8 mouse cellular contexts compared by ENCODE assay signal in genomic region chr5:24319776-24320466, GRCm38 (mm10). TPM values are rescaled to one million over a fixed set of nuclear protein-coding genes. Genes with fewer than 3 reads are reported as not detected.
DNase-seq lines count a peak whose midpoint lies in the region; ATAC-seq and TF ChIP-seq lines count a peak whose summit lies in the region.

No protein-coding gene starts in this region.

- ATAC-seq in embryonic facial prominence, embryonic 11.5 days (replicated peaks; ENCODE audit: insufficient number of reproducible peaks, low FRiP score, low TSS enrichment, low read depth), result no peak
- peak; percentile 56 for ATAC-seq in lung, embryonic 16.5 days (ENCODE audit: low read depth)
- no peak for ATAC-seq in erythroblast, adult 5-6 weeks (replicated peaks; ENCODE audit: low FRiP score, poor library complexity, severe bottlenecking)

- H3K27me3 ChIP-seq in heart, adult 2 months (ENCODE audit: control insufficient read depth, insufficient read depth, low read length), result no peaks in the 10 kb centered on the region
- H3K27me3 ChIP-seq in embryonic facial prominence, embryonic 11.5 days (ENCODE audit: control insufficient read depth, insufficient read depth, low read length), result no peaks in the 10 kb centered on the region
- no peaks in the 10 kb centered on the region; the same call in 1 of the 2 replicates for H3K27me3 ChIP-seq in lung, embryonic 16.5 days (ENCODE audit: control insufficient read depth, insufficient read depth, low read depth, low read length)

- intact Hi-C loops in heart, adult 2 months (cut with DNase I), result no loop called here
- intact Hi-C loops in heart, postnatal 10 days (cut with DNase I), result loop anchor here (5.0 kb wide), 1 partner anchor 53 kb away; no protein-coding TSS in a partner anchor

- no peaks in the 10 kb centered on the region for H3K79me2 ChIP-seq in heart, adult 2 months (replicated peaks; ENCODE audit: control insufficient read depth, insufficient read depth, low read length)

- no peaks in the 10 kb centered on the region for H3K36me3 ChIP-seq in heart, adult 2 months (ENCODE audit: control insufficient read depth, insufficient read depth, low read length)
- H3K36me3 ChIP-seq in embryonic facial prominence, embryonic 11.5 days (replicated peaks; ENCODE audit: control insufficient read depth, insufficient read depth, low read depth, low read length), result no peaks in the 10 kb centered on the region
- H3K36me3 ChIP-seq in lung, embryonic 16.5 days (ENCODE audit: control insufficient read depth, insufficient read depth, low read length), result peaks cover 3% of the 10 kb centered on the region; the same call in 1 of the 2 replicates

- H3K4me1 ChIP-seq in heart, adult 2 months (ENCODE audit: control insufficient read depth, insufficient read depth, low read length), result peaks cover 2% of the 10 kb centered on the region; the same call in 1 of the 2 replicates
- peaks cover 8% of the 10 kb centered on the region for H3K4me1 ChIP-seq in embryonic facial prominence, embryonic 11.5 days (ENCODE audit: control insufficient read depth, insufficient read depth, low read length)
- peaks cover 18% of the 10 kb centered on the region for H3K4me1 ChIP-seq in lung, embryonic 16.5 days (replicated peaks; ENCODE audit: control insufficient read depth, insufficient read depth, low read length)

- no peaks in the 10 kb centered on the region for H3K9me3 ChIP-seq in embryonic facial prominence, embryonic 11.5 days (replicated peaks; ENCODE audit: control insufficient read depth, low read length)
- no peaks in the 10 kb centered on the region for H3K9me3 ChIP-seq in lung, embryonic 16.5 days (ENCODE audit: control insufficient read depth, low read length)

- H3K4me2 ChIP-seq in embryonic facial prominence, embryonic 11.5 days (ENCODE audit: low read depth, low read length), result peak overlapping the region; percentile 21
- H3K4me2 ChIP-seq in lung, embryonic 16.5 days (ENCODE audit: low read depth, low read length), result peak overlapping the region; percentile 28

- no peak for TF ChIP-seq POLR2A in heart, adult 2 months (IDR thresholded peaks at IDR 0.05; ENCODE audit: insufficient read depth, low read depth, low read length)

- no peak overlapping the region for H3K9ac ChIP-seq in heart, adult 2 months (ENCODE audit: low read depth, low read length)
- H3K9ac ChIP-seq in embryonic facial prominence, embryonic 11.5 days (replicated peaks; ENCODE audit: low read length), result peak overlapping the region; percentile 25; the same call in 1 of the 2 replicates
- peak overlapping the region; percentile 34 for H3K9ac ChIP-seq in lung, embryonic 16.5 days (ENCODE audit: low read length)

- TF ChIP-seq EP300 in heart, adult 2 months (IDR thresholded peaks at IDR 0.05; ENCODE audit: insufficient read depth, low read depth, low read length), result no peak

- no peak overlapping the region for H3K4me3 ChIP-seq in heart, adult 2 months
- H3K4me3 ChIP-seq in embryonic facial prominence, embryonic 11.5 days (ENCODE audit: low read depth, low read length), result no peak overlapping the region
- peak overlapping the region; percentile 30 for H3K4me3 ChIP-seq in lung, embryonic 16.5 days (ENCODE audit: low read length)

- WGBS in heart, adult 2 months, result 25% methylated on average over 13 of the region's 13 CpGs
- 10% methylated on average over 13 of the region's 13 CpGs for WGBS in embryonic facial prominence, embryonic 11.5 days
- 15% methylated on average over 13 of the region's 13 CpGs for WGBS in lung, embryonic 16.5 days

- H3K27ac ChIP-seq in heart, adult 2 months, result peak overlapping the region; percentile 17; the same call in 1 of the 2 replicates
- no peak overlapping the region for H3K27ac ChIP-seq in embryonic facial prominence, embryonic 11.5 days (replicated peaks; ENCODE audit: low read depth, low read length)
- H3K27ac ChIP-seq in lung, embryonic 16.5 days (ENCODE audit: low read length), result peak overlapping the region; percentile 82

- DNase-seq in heart, adult 2 months, result no peak
- DNase-seq in heart, postnatal 10 days, result no peak
- peak; percentile 75 for DNase-seq in 3134 (ENCODE audit: extremely low read depth, insufficient read length, low spot score)
- peak; percentile 67 for DNase-seq in embryonic facial prominence, embryonic 11.5 days (ENCODE audit: low spot score)
- DNase-seq in frontal cortex, postnatal 36 days (ENCODE audit: low spot score in 2 of 2), result no peak
- no peak for DNase-seq in cerebellum, postnatal 36 days

- TF ChIP-seq CTCF in heart, adult 2 months (IDR thresholded peaks at IDR 0.05), result no peak

RNA-seq across cellular contexts. Expression of gene Kcnh2, which starts 31.5 kb away (rescaled TPM):
- total RNA-seq in heart, adult 2 months (2021), result 10 to 100 TPM; 59.3 to 68.5 TPM
- polyA plus RNA-seq in heart, adult 2 months (2012; rRNA removed), result 119 and 121 TPM in 2 replicates
- 10 to 100 TPM; 90.5 to 93.9 TPM for total RNA-seq in heart, postnatal 10 days (2021)
- 3.7 and 4.2 TPM in 2 replicates for polyA plus RNA-seq in embryonic facial prominence, embryonic 11.5 days (2014; fragmentation: Nextera tagmentation; extraction: Ambion mirVana)
- polyA plus RNA-seq in lung, embryonic 16.5 days (2015; fragmentation: Nextera tagmentation; extraction: Ambion mirVana), result 5.6 and 6.5 TPM in 2 replicates
- not detected in 2 replicates for total RNA-seq in erythroblast, adult 5-6 weeks (2015; ENCODE audit: low replicate concordance)
- total RNA-seq in erythroblast, adult 5-6 weeks (2017; ENCODE audit: low replicate concordance), result 0.14 TPM in 1 of 2 replicates, not detected in the other

RNA-seq across cellular contexts. Expression of gene Nos3, which starts 44.7 kb away (rescaled TPM):
- 10 to 100 TPM; 23.5 to 24.4 TPM for total RNA-seq in heart, adult 2 months (2021)
- polyA plus RNA-seq in heart, adult 2 months (2012; rRNA removed), result 26.3 and 30.7 TPM in 2 replicates
- 10 to 100 TPM; 44.0 to 44.4 TPM for total RNA-seq in heart, postnatal 10 days (2021)
- 3.2 and 4.2 TPM in 2 replicates for polyA plus RNA-seq in embryonic facial prominence, embryonic 11.5 days (2014; fragmentation: Nextera tagmentation; extraction: Ambion mirVana)
- polyA plus RNA-seq in lung, embryonic 16.5 days (2015; fragmentation: Nextera tagmentation; extraction: Ambion mirVana), result 18.9 and 19.8 TPM in 2 replicates
- not detected in 2 replicates for total RNA-seq in erythroblast, adult 5-6 weeks (2015; ENCODE audit: low replicate concordance)
- total RNA-seq in erythroblast, adult 5-6 weeks (2017; ENCODE audit: low replicate concordance), result not detected in 2 replicates

Comparison
In these comparisons a context has a peak if more than half of its experiments do, and no peak if none do; other contexts are left out.
1. DNase-seq: peak in 3134 (single experiment) and embryonic facial prominence, embryonic 11.5 days (single experiment); none in heart, adult 2 months (0 of 2), heart, postnatal 10 days (0 of 2), frontal cortex, postnatal 36 days (0 of 2) and cerebellum, postnatal 36 days (0 of 2).
2. RNA of gene Kcnh2, which starts 31.5 kb away (total RNA-seq): 90.5 to 93.9 TPM in heart, postnatal 10 days and 59.3 to 68.5 TPM in heart, adult 2 months; 0.14 TPM in erythroblast, adult 5-6 weeks; every median in the first group is over 10 times any median in the second.
3. RNA of gene Nos3, which starts 44.7 kb away (total RNA-seq): 44.0 to 44.4 TPM in heart, postnatal 10 days and 23.5 to 24.4 TPM in heart, adult 2 months; not detected in erythroblast, adult 5-6 weeks; every median in the first group is over 10 times any median in the second.